7 mouse cellular contexts compared by ENCODE assay signal in genomic region chr9:25148767-25149166, GRCm38 (mm10). TPM values are rescaled to one million over a fixed set of nuclear protein-coding genes. Genes with fewer than 3 reads are reported as not detected.
A peak's percentile ranks its signal among the peaks of the same experiment; 100 is the strongest.
DNase-seq lines count a peak whose midpoint lies in the region; ATAC-seq and TF ChIP-seq lines count a peak whose summit lies in the region.

No protein-coding gene starts in this region.

- no peak overlapping the region for H3K9ac ChIP-seq in lung, embryonic 16.5 days (ENCODE audit: low read length)
- H3K9ac ChIP-seq in limb, embryonic 14.5 days (ENCODE audit: low read depth, low read length, severe bottlenecking) = no peak overlapping the region
- no peak overlapping the region for H3K9ac ChIP-seq in neural tube, embryonic 15.5 days (replicated peaks)

- no peak for DNase-seq in lung, adult 18-20 months
- no peak for DNase-seq in limb, embryonic 14.5 days (ENCODE audit: low spot score)
- DNase-seq in layer of hippocampus, adult 11-12 months (ENCODE audit: low spot score) = no peak
- no peak for DNase-seq in urinary bladder, postnatal 14 days (ENCODE audit: low spot score)

- peaks cover 16% of the 10 kb centered on the region for H3K4me1 ChIP-seq in lung, embryonic 16.5 days (replicated peaks; ENCODE audit: control insufficient read depth, insufficient read depth, low read length)
- peaks cover 60% of the 10 kb centered on the region for H3K4me1 ChIP-seq in erythroblast, embryonic 14.5 days (ENCODE audit: control insufficient read depth)
- H3K4me1 ChIP-seq in limb, embryonic 14.5 days (ENCODE audit: control insufficient read depth, insufficient read depth, low read length) = peaks cover 14% of the 10 kb centered on the region
- peaks cover 34% of the 10 kb centered on the region for H3K4me1 ChIP-seq in neural tube, embryonic 15.5 days

- H3K4me2 ChIP-seq in lung, embryonic 16.5 days (ENCODE audit: low read depth, low read length) = peak overlapping the region; percentile 32; the same call in 1 of the 2 replicates
- peak overlapping the region; percentile 35 for H3K4me2 ChIP-seq in limb, embryonic 14.5 days (replicated peaks; ENCODE audit: low read depth, low read length, severe bottlenecking)
- peak overlapping the region; percentile 51 for H3K4me2 ChIP-seq in neural tube, embryonic 15.5 days

- no peak for ATAC-seq in lung, embryonic 16.5 days (ENCODE audit: low read depth)
- ATAC-seq in limb, embryonic 14.5 days (ENCODE audit: low FRiP score, low read depth) = no peak
- ATAC-seq in neural tube, embryonic 15.5 days (ENCODE audit: low FRiP score) = no peak

- no peak overlapping the region for H3K27ac ChIP-seq in lung, embryonic 16.5 days (ENCODE audit: low read length)
- H3K27ac ChIP-seq in limb, embryonic 14.5 days (replicated peaks; ENCODE audit: low read depth, low read length) = no peak overlapping the region
- no peak overlapping the region for H3K27ac ChIP-seq in neural tube, embryonic 15.5 days (replicated peaks)

- TF ChIP-seq POLR2A in limb, embryonic 14.5 days (IDR thresholded peaks at IDR 0.05; ENCODE audit: borderline replicate concordance, extremely low read depth, insufficient read depth, insufficient read length) = no peak

- H3K4me3 ChIP-seq in lung, embryonic 16.5 days (ENCODE audit: low read length) = no peak overlapping the region
- H3K4me3 ChIP-seq in erythroblast, embryonic 14.5 days (replicated peaks) = peak overlapping the region; percentile 99
- peak overlapping the region; percentile 15 for H3K4me3 ChIP-seq in limb, embryonic 14.5 days (replicated peaks; ENCODE audit: low read length)
- peak overlapping the region; percentile 4; the same call in 1 of the 2 replicates for H3K4me3 ChIP-seq in neural tube, embryonic 15.5 days (replicated peaks)

- no peaks in the 10 kb centered on the region for H3K9me3 ChIP-seq in lung, embryonic 16.5 days (ENCODE audit: control insufficient read depth, low read length)
- H3K9me3 ChIP-seq in erythroblast, embryonic 14.5 days (ENCODE audit: control insufficient read depth, low read length) = no peaks in the 10 kb centered on the region
- no peaks in the 10 kb centered on the region for H3K9me3 ChIP-seq in limb, embryonic 14.5 days (ENCODE audit: control insufficient read depth, low read length)
- no peaks in the 10 kb centered on the region for H3K9me3 ChIP-seq in neural tube, embryonic 15.5 days (replicated peaks)

- H3K36me3 ChIP-seq in lung, embryonic 16.5 days (ENCODE audit: control insufficient read depth, insufficient read depth, low read length) = no peaks in the 10 kb centered on the region
- peaks cover 8% of the 10 kb centered on the region for H3K36me3 ChIP-seq in erythroblast, embryonic 14.5 days (ENCODE audit: control insufficient read depth)
- H3K36me3 ChIP-seq in limb, embryonic 14.5 days (ENCODE audit: control insufficient read depth, insufficient read depth, low read length) = no peaks in the 10 kb centered on the region
- H3K36me3 ChIP-seq in neural tube, embryonic 15.5 days = no peaks in the 10 kb centered on the region

- no peaks in the 10 kb centered on the region for H3K27me3 ChIP-seq in lung, embryonic 16.5 days (ENCODE audit: control insufficient read depth, insufficient read depth, low read depth, low read length)
- no peaks in the 10 kb centered on the region for H3K27me3 ChIP-seq in erythroblast, embryonic 14.5 days (ENCODE audit: control insufficient read depth)
- H3K27me3 ChIP-seq in limb, embryonic 14.5 days (ENCODE audit: control insufficient read depth, insufficient read depth, low read length) = no peaks in the 10 kb centered on the region
- H3K27me3 ChIP-seq in neural tube, embryonic 15.5 days (replicated peaks) = no peaks in the 10 kb centered on the region

RNA-seq across cellular contexts. Expression of gene Herpud2, which starts 2.9 kb away (rescaled TPM):
- 26.7 and 27.0 TPM in 2 replicates for polyA plus RNA-seq in lung, embryonic 16.5 days (2015; fragmentation: Nextera tagmentation; extraction: Ambion mirVana)
- 1.8 and 1.9 TPM in 2 replicates for polyA plus RNA-seq in erythroblast, embryonic 14.5 days (2012)
- polyA plus RNA-seq in limb, embryonic 14.5 days (2012; rRNA removed) = 32.8 and 42.1 TPM in 2 replicates
- 33.8 and 39.3 TPM in 2 replicates for polyA plus RNA-seq in limb, embryonic 14.5 days (2014; fragmentation: Nextera tagmentation; extraction: Ambion mirVana)
- polyA plus RNA-seq in neural tube, embryonic 15.5 days (2015; fragmentation: Nextera tagmentation; extraction: Ambion mirVana) = 31.6 and 33.9 TPM in 2 replicates

RNA-seq across cellular contexts. Expression of gene Gm10181, which starts 59.5 kb away (rescaled TPM):
- not detected in 2 replicates for polyA plus RNA-seq in lung, embryonic 16.5 days (2015; fragmentation: Nextera tagmentation; extraction: Ambion mirVana)
- not detected in 2 replicates for polyA plus RNA-seq in erythroblast, embryonic 14.5 days (2012)
- polyA plus RNA-seq in limb, embryonic 14.5 days (2012; rRNA removed) = not detected in 2 replicates
- polyA plus RNA-seq in limb, embryonic 14.5 days (2014; fragmentation: Nextera tagmentation; extraction: Ambion mirVana) = not detected in 2 replicates
- polyA plus RNA-seq in neural tube, embryonic 15.5 days (2015; fragmentation: Nextera tagmentation; extraction: Ambion mirVana) = not detected in 2 replicates
